In genomic region chr19:36602535-36603312, GRCm38 (mm10) we compare ENCODE assay signal across 21 mouse cellular contexts. TPM values are rescaled to one million over a fixed set of nuclear protein-coding genes. Genes with fewer than 3 reads are reported as not detected.
DNase-seq lines count a peak whose midpoint lies in the region; ATAC-seq lines count a peak whose summit lies in the region.
"Had no signal": no experiment of that assay in that cellular context is flagged by ENCODE, and none has a peak within 500 bp of the region (broad histone marks: within the 10 kb centered on the region; RNA-seq: fewer than 3 reads in every experiment).

No protein-coding gene starts in this region.

- 37% methylated on average over 11 of the region's 11 CpGs for WGBS in midbrain, embryonic 13.5 days
- 39% methylated on average over 11 of the region's 11 CpGs for WGBS in midbrain, embryonic 15.5 days
- 33% methylated on average over 11 of the region's 11 CpGs for WGBS in hindbrain, embryonic 12.5 days
- 24% methylated on average over 11 of the region's 11 CpGs for WGBS in midbrain, embryonic 14.5 days
- 77% methylated on average over 11 of the region's 11 CpGs for WGBS in liver, embryonic 12.5 days (ENCODE audit: insufficient replicate concordance)

- H3K36me3 ChIP-seq in midbrain, embryonic 13.5 days, result no peaks in the 10 kb centered on the region
- no peaks in the 10 kb centered on the region for H3K36me3 ChIP-seq in midbrain, embryonic 15.5 days (replicated peaks)
- no peaks in the 10 kb centered on the region for H3K36me3 ChIP-seq in hindbrain, embryonic 12.5 days
- no peaks in the 10 kb centered on the region for H3K36me3 ChIP-seq in midbrain, embryonic 14.5 days (ENCODE audit: control insufficient read depth, insufficient read depth, low read length)
- no peaks in the 10 kb centered on the region for H3K36me3 ChIP-seq in liver, embryonic 12.5 days
- H3K36me3 ChIP-seq: embryonic facial prominence, embryonic 15.5 days; forebrain, embryonic 10.5 days; limb, embryonic 13.5 days; lung, embryonic 15.5 days had no signal

- no peaks in the 10 kb centered on the region for H3K9me3 ChIP-seq in midbrain, embryonic 13.5 days
- no peaks in the 10 kb centered on the region for H3K9me3 ChIP-seq in midbrain, embryonic 15.5 days
- no peaks in the 10 kb centered on the region for H3K9me3 ChIP-seq in hindbrain, embryonic 12.5 days (replicated peaks)
- no peaks in the 10 kb centered on the region for H3K9me3 ChIP-seq in midbrain, embryonic 14.5 days (ENCODE audit: control insufficient read depth, low read length)
- H3K9me3 ChIP-seq in liver, embryonic 12.5 days (replicated peaks), result no peaks in the 10 kb centered on the region
- H3K9me3 ChIP-seq: embryonic facial prominence, embryonic 15.5 days; forebrain, embryonic 10.5 days; limb, embryonic 13.5 days; lung, embryonic 15.5 days had no signal

- DNase-seq in midbrain, embryonic 14.5 days, result peak; percentile 47
- DNase-seq in retina, postnatal 1 day, result peak; percentile 41
- no peak for DNase-seq in layer of hippocampus, adult 9-10 months (ENCODE audit: low spot score)
- DNase-seq: cerebellum, adult 2 months; gastrocnemius, adult 2 months; heart, postnatal 10 days; kidney, adult 8-10 months; kidney, postnatal 36 days; right cerebral cortex, adult 18-20 months; thymus, postnatal 14 days had no signal

- no peak overlapping the region for H3K27ac ChIP-seq in midbrain, embryonic 13.5 days
- H3K27ac ChIP-seq in midbrain, embryonic 15.5 days, result no peak overlapping the region
- peak overlapping the region; percentile 58 for H3K27ac ChIP-seq in hindbrain, embryonic 12.5 days
- no peak overlapping the region for H3K27ac ChIP-seq in midbrain, embryonic 14.5 days (replicated peaks; ENCODE audit: low read depth, low read length)
- H3K27ac ChIP-seq in liver, embryonic 12.5 days, result no peak overlapping the region
- H3K27ac ChIP-seq: embryonic facial prominence, embryonic 15.5 days; forebrain, embryonic 10.5 days; gastrocnemius, adult 2 months; limb, embryonic 13.5 days; liver, embryonic 14.5 days; lung, embryonic 15.5 days; macrophage had no signal

- no peak overlapping the region for H3K4me3 ChIP-seq in midbrain, embryonic 13.5 days (replicated peaks)
- H3K4me3 ChIP-seq in midbrain, embryonic 15.5 days, result no peak overlapping the region
- H3K4me3 ChIP-seq in hindbrain, embryonic 12.5 days, result no peak overlapping the region
- no peak overlapping the region for H3K4me3 ChIP-seq in midbrain, embryonic 14.5 days (replicated peaks; ENCODE audit: low read depth, low read length)
- H3K4me3 ChIP-seq in liver, embryonic 12.5 days, result no peak overlapping the region
- H3K4me3 ChIP-seq: embryonic facial prominence, embryonic 15.5 days; forebrain, embryonic 10.5 days; gastrocnemius, adult 2 months; limb, embryonic 13.5 days; lung, embryonic 15.5 days had no signal

- peaks cover 9% of the 10 kb centered on the region for H3K4me1 ChIP-seq in midbrain, embryonic 13.5 days (replicated peaks)
- H3K4me1 ChIP-seq in midbrain, embryonic 15.5 days, result no peaks in the 10 kb centered on the region
- peaks cover 8% of the 10 kb centered on the region for H3K4me1 ChIP-seq in hindbrain, embryonic 12.5 days
- no peaks in the 10 kb centered on the region for H3K4me1 ChIP-seq in midbrain, embryonic 14.5 days (ENCODE audit: control insufficient read depth, insufficient read depth, low read length)
- H3K4me1 ChIP-seq in liver, embryonic 12.5 days, result no peaks in the 10 kb centered on the region
- H3K4me1 ChIP-seq: embryonic facial prominence, embryonic 15.5 days; forebrain, embryonic 10.5 days; limb, embryonic 13.5 days; lung, embryonic 15.5 days had no signal

- no peak overlapping the region for H3K4me2 ChIP-seq in midbrain, embryonic 13.5 days (replicated peaks)
- H3K4me2 ChIP-seq in midbrain, embryonic 15.5 days, result no peak overlapping the region
- no peak overlapping the region for H3K4me2 ChIP-seq in hindbrain, embryonic 12.5 days (replicated peaks)
- H3K4me2 ChIP-seq in midbrain, embryonic 14.5 days (ENCODE audit: low read length), result no peak overlapping the region
- no peak overlapping the region for H3K4me2 ChIP-seq in liver, embryonic 12.5 days
- H3K4me2 ChIP-seq: embryonic facial prominence, embryonic 15.5 days; heart, embryonic 11.5 days; limb, embryonic 13.5 days; lung, embryonic 15.5 days had no signal

- ATAC-seq in midbrain, embryonic 13.5 days, result peak; percentile 60
- ATAC-seq in midbrain, embryonic 15.5 days (replicated peaks), result no peak
- ATAC-seq in hindbrain, embryonic 12.5 days (ENCODE audit: low FRiP score), result peak; percentile 88
- ATAC-seq in midbrain, embryonic 14.5 days (ENCODE audit: low FRiP score, low TSS enrichment), result no peak
- no peak for ATAC-seq in liver, embryonic 12.5 days

- H3K27me3 ChIP-seq in midbrain, embryonic 13.5 days, result no peaks in the 10 kb centered on the region
- no peaks in the 10 kb centered on the region for H3K27me3 ChIP-seq in midbrain, embryonic 15.5 days (replicated peaks)
- no peaks in the 10 kb centered on the region for H3K27me3 ChIP-seq in hindbrain, embryonic 12.5 days
- no peaks in the 10 kb centered on the region for H3K27me3 ChIP-seq in midbrain, embryonic 14.5 days (ENCODE audit: control insufficient read depth, insufficient read depth, low read length)
- no peaks in the 10 kb centered on the region for H3K27me3 ChIP-seq in liver, embryonic 12.5 days (replicated peaks)
- H3K27me3 ChIP-seq: embryonic facial prominence, embryonic 15.5 days; limb, embryonic 13.5 days; lung, embryonic 15.5 days had no signal

- no peak overlapping the region for H3K9ac ChIP-seq in midbrain, embryonic 13.5 days (replicated peaks)
- H3K9ac ChIP-seq in midbrain, embryonic 15.5 days, result no peak overlapping the region
- no peak overlapping the region for H3K9ac ChIP-seq in hindbrain, embryonic 12.5 days
- no peak overlapping the region for H3K9ac ChIP-seq in midbrain, embryonic 14.5 days (replicated peaks; ENCODE audit: low read length)
- no peak overlapping the region for H3K9ac ChIP-seq in liver, embryonic 12.5 days
- H3K9ac ChIP-seq: embryonic facial prominence, embryonic 15.5 days; limb, embryonic 13.5 days; liver, embryonic 14.5 days; lung, embryonic 15.5 days had no signal

RNA-seq across cellular contexts. Expression of gene Hectd2, which starts 48.3 kb away (rescaled TPM):
- 7.6 and 9.4 TPM in 2 replicates for polyA plus RNA-seq in midbrain, embryonic 13.5 days (2015; fragmentation: Nextera tagmentation; extraction: Ambion mirVana)
- 11.2 and 12.4 TPM in 2 replicates for polyA plus RNA-seq in midbrain, embryonic 15.5 days (2015; fragmentation: Nextera tagmentation; extraction: Ambion mirVana)
- 9.3 and 11.1 TPM in 2 replicates for polyA plus RNA-seq in hindbrain, embryonic 12.5 days (2016; fragmentation: Nextera tagmentation; extraction: Ambion mirVana)
- polyA plus RNA-seq in midbrain, embryonic 14.5 days (2014; fragmentation: Nextera tagmentation; extraction: Ambion mirVana), result 14.8 and 16.4 TPM in 2 replicates
- polyA plus RNA-seq in liver, embryonic 12.5 days (2016; fragmentation: Nextera tagmentation; extraction: Ambion mirVana), result 0.82 and 0.96 TPM in 2 replicates

Comparison
In these comparisons a context has a peak if more than half of its experiments do, and no peak if none do; other contexts are left out.
1. ATAC-seq: peak in midbrain, embryonic 13.5 days (single experiment) and hindbrain, embryonic 12.5 days (single experiment); none in midbrain, embryonic 15.5 days (single experiment), midbrain, embryonic 14.5 days (single experiment) and liver, embryonic 12.5 days (single experiment).